Mouse (Mus musculus) erythroblast, embryonic 14.5 days (primary cell): ENCODE results near the gene Zdhhc7.

Experiments used
- GATA1 ChIP-seq: IDR thresholded peaks from 2 replicates; pipeline ENCODE4 v1.6.1; 2012; ENCODE audit warnings: low read length, inconsistent platforms, mixed read lengths
- TAL1 ChIP-seq: IDR thresholded peaks from 3 replicates; pipeline ENCODE4 v1.6.1; 2012; ENCODE audit warnings: low read length, inconsistent platforms, mixed read lengths

DNA sequence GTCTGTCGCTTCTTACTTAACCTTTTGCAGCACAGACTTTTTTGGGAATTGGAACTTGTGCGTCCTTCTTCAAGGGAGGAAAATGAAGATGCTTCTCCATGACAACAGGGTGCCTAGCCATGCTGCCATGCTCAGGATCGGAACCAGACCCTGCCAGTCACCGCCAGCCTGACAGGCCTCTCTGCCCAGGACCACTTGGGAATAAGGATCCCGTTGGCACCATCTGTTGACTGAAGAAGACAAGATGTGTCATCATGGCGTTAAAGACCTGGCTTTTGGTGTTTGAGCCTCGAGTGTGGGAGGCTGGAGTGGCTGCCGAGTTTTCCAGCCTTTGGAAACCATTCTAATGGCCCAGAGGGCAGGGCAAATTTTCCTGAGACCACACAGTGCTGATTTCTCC is 63.7 kb downstream of the Zdhhc7 start:
- TF ChIP-seq TAL1: no peak
- no peak for TF ChIP-seq GATA1
